Mouse (Mus musculus): Measurements from ENCODE around the gene Espn. TPM values are rescaled to one million over a fixed set of nuclear protein-coding genes. Genes with fewer than 3 reads are reported as not detected.

Gene Espn
- polyA plus RNA-seq, 1 experiment, result 87.1 TPM

DNA sequence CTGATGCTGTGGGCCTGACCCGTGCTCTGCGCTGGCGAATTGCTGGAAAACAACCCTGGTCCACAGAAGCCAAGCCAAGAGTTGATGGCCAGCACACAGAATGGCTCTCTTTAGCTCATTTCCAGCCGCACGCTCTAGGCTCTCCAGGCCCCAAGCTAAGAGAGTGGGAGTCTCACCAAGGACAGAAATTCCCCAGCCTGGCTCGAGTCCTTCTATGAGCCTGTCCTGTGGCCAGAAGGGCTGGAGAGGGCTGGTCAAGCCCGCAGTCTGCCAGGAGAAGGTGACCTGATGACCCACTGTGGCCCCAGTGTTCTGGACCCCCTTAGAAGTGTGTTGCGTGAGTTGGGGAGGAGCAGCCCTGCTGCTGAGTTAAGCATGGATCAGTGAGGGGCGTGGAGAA is 75.0 kb downstream of the Espn start:
- no peak overlapping the region for H3K27ac ChIP-seq (ENCODE audit: control insufficient read depth, insufficient read depth, low read depth, low read length)
- TF ChIP-seq POLR2A (IDR thresholded peaks at IDR 0.05; ENCODE audit: control insufficient read depth, low read depth, low read length), result no peak
- no peak for TF ChIP-seq CTCF (IDR thresholded peaks at IDR 0.05; ENCODE audit: control insufficient read depth, insufficient read depth, insufficient replicate concordance, low read depth, low read length)

DNA sequence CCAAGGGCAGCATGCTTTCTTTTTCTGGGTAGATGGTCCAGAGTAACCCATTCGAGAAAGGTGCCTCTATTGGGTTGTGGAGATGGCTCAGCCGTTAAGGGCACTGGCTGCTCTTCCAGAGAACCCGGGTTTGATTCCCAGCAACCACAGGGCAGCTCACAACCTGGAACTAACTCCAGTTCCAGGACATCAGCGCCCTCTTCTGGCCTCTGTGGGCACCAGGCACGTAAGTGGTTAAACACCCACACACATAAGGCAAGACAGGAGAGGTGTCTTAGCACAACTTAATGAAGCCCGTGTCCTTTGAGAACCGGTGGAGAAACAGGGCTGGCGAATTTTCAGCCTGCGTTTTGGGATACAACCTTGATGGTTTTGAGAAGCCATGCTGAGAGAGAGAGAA is 77.6 kb downstream of the Espn start:
- TF ChIP-seq POLR2A (IDR thresholded peaks at IDR 0.05; ENCODE audit: control insufficient read depth, low read depth, low read length) (no peak), CTCF (IDR thresholded peaks at IDR 0.05; ENCODE audit: control insufficient read depth, insufficient read depth, insufficient replicate concordance, low read depth, low read length) (peak; percentile 11; the same call in 1 of the 2 replicates)
- Histone ChIP-seq H3K4me1 (ENCODE audit: control insufficient read depth, insufficient read depth, low read length) (peaks cover 10% of the 10 kb centered on the region), H3K36me3 (ENCODE audit: control insufficient read depth, insufficient read depth, low read length) (no peaks in the 10 kb centered on the region), H3K27me3 (ENCODE audit: control insufficient read depth, insufficient read depth, low read length) (no peaks in the 10 kb centered on the region), H3K4me3 (ENCODE audit: control insufficient read depth, low read depth, low read length) (no peak overlapping the region), H3K27ac (ENCODE audit: control insufficient read depth, insufficient read depth, low read depth, low read length) (no peak overlapping the region)

More for the DNA sequence above, 75.0 kb downstream of the Espn start:
- no peaks in the 10 kb centered on the region for H3K36me3 ChIP-seq (ENCODE audit: control insufficient read depth, insufficient read depth, low read length)
- H3K27me3 ChIP-seq (ENCODE audit: control insufficient read depth, insufficient read depth, low read length), result no peaks in the 10 kb centered on the region
- no peak overlapping the region for H3K4me3 ChIP-seq (ENCODE audit: control insufficient read depth, low read depth, low read length)
- peaks cover 9% of the 10 kb centered on the region for H3K4me1 ChIP-seq (ENCODE audit: control insufficient read depth, insufficient read depth, low read length)

GRCm38 (mm10) chr4:152073715-152074114 is 78.5 kb downstream of the Espn start:
- Histone ChIP-seq H3K27me3 (ENCODE audit: control insufficient read depth, insufficient read depth, low read length) (no peaks in the 10 kb centered on the region), H3K36me3 (ENCODE audit: control insufficient read depth, insufficient read depth, low read length) (no peaks in the 10 kb centered on the region), H3K4me3 (ENCODE audit: control insufficient read depth, low read depth, low read length) (no peak overlapping the region), H3K27ac (ENCODE audit: control insufficient read depth, insufficient read depth, low read depth, low read length) (no peak overlapping the region), H3K4me1 (ENCODE audit: control insufficient read depth, insufficient read depth, low read length) (peaks cover 10% of the 10 kb centered on the region)
- TF ChIP-seq POLR2A (IDR thresholded peaks at IDR 0.05; ENCODE audit: control insufficient read depth, low read depth, low read length), result no peak
- TF ChIP-seq CTCF (IDR thresholded peaks at IDR 0.05; ENCODE audit: control insufficient read depth, insufficient read depth, insufficient replicate concordance, low read depth, low read length), result no peak

- Histone ChIP-seq H3K4me1 (ENCODE audit: control insufficient read depth, insufficient read depth, low read length) (peaks cover 11% of the 10 kb centered on the region), H3K27me3 (ENCODE audit: control insufficient read depth, insufficient read depth, low read length) (no peaks in the 10 kb centered on the region), H3K36me3 (ENCODE audit: control insufficient read depth, insufficient read depth, low read length) (no peaks in the 10 kb centered on the region), H3K4me3 (ENCODE audit: control insufficient read depth, low read depth, low read length) (peak overlapping the region; percentile 19; the same call in 1 of the 2 replicates), H3K27ac (ENCODE audit: control insufficient read depth, insufficient read depth, low read depth, low read length) (peak overlapping the region; percentile 59)
- no peak for TF ChIP-seq POLR2A (IDR thresholded peaks at IDR 0.05; ENCODE audit: control insufficient read depth, low read depth, low read length)
- no peak for TF ChIP-seq CTCF (IDR thresholded peaks at IDR 0.05; ENCODE audit: control insufficient read depth, insufficient read depth, insufficient replicate concordance, low read depth, low read length)
Observed at GRCm38 (mm10) chr4:152072655-152073054, 79.5 kb downstream of the Espn start.

DNA sequence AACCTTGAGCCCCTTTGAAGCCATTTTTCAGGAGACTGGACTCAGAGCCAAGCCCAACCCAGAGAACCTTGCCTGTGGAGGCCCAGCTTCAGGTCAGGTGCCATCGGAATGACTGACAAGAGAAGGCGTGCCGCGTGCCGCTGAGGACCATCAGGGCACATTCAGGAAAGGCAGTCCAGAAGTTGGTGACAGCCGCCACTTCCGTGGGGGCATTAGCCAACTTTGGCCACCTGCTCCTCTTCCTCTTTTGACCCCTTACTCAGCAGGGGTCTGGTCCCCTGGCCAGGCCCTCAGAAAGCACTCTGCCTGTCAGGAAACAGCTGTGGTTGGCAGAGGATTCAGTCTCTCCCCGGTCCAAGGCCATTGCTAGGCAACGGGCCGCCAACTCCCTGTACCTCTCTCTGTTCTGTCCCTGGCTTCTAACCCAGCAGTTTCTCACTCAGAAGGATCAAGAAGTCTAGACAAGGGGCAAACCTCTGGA is 80.0 kb downstream of the Espn start, which contains the start of gene Plekhg5:
Gene Plekhg5 (plus strand): TSS at position 378 of the 481 bp plus-strand sequence.
- Histone ChIP-seq H3K4me3 (ENCODE audit: control insufficient read depth, low read depth, low read length) (peak within 1 kb of the TSS; percentile 19; the same call in 1 of the 2 replicates), H3K36me3 (ENCODE audit: control insufficient read depth, insufficient read depth, low read length) (no peaks in the 10 kb centered on the region), H3K4me1 (ENCODE audit: control insufficient read depth, insufficient read depth, low read length) (peaks cover 13% of the 10 kb centered on the region), H3K27ac (ENCODE audit: control insufficient read depth, insufficient read depth, low read depth, low read length) (peak within 1 kb of the TSS; percentile 59), H3K27me3 (ENCODE audit: control insufficient read depth, insufficient read depth, low read length) (no peaks in the 10 kb centered on the region)
- TF ChIP-seq CTCF (IDR thresholded peaks at IDR 0.05; ENCODE audit: control insufficient read depth, insufficient read depth, insufficient replicate concordance, low read depth, low read length), result no peak
- TF ChIP-seq POLR2A (IDR thresholded peaks at IDR 0.05; ENCODE audit: control insufficient read depth, low read depth, low read length), result no peak

GRCm38 (mm10) chr4:152070494-152071396 is 81.4 kb downstream of the Espn start:
- Histone ChIP-seq H3K4me3 (ENCODE audit: control insufficient read depth, low read depth, low read length) (no peak overlapping the region), H3K27ac (ENCODE audit: control insufficient read depth, insufficient read depth, low read depth, low read length) (no peak overlapping the region), H3K4me1 (ENCODE audit: control insufficient read depth, insufficient read depth, low read length) (peaks cover 13% of the 10 kb centered on the region), H3K36me3 (ENCODE audit: control insufficient read depth, insufficient read depth, low read length) (no peaks in the 10 kb centered on the region), H3K27me3 (ENCODE audit: control insufficient read depth, insufficient read depth, low read length) (no peaks in the 10 kb centered on the region)
- no peak for TF ChIP-seq POLR2A (IDR thresholded peaks at IDR 0.05; ENCODE audit: control insufficient read depth, low read depth, low read length)
- no peak for TF ChIP-seq CTCF (IDR thresholded peaks at IDR 0.05; ENCODE audit: control insufficient read depth, insufficient read depth, insufficient replicate concordance, low read depth, low read length)

Other genes with a start within 250 kb of the Espn start
- 28.6 and 31.2 TPM in 2 replicates for gene Dnajc11, start 218.7 kb downstream of the Espn start, polyA plus RNA-seq (2012; rRNA removed)
- gene Thap3, start 163.4 kb downstream of the Espn start, polyA plus RNA-seq (2012; rRNA removed), result 4.2 and 5.5 TPM in 2 replicates
- 41.8 and 43.6 TPM in 2 replicates for gene Phf13, start 156.1 kb downstream of the Espn start, polyA plus RNA-seq (2012; rRNA removed)
- gene Klhl21, start 143.6 kb downstream of the Espn start, polyA plus RNA-seq (2012; rRNA removed), result 17.1 TPM in 2 replicates
- gene Zbtb48, start 124.7 kb downstream of the Espn start, polyA plus RNA-seq (2012; rRNA removed), result 18.2 and 22.4 TPM in 2 replicates
- 30.2 and 37.6 TPM in 2 replicates for gene Tas1r1, start 113.8 kb downstream of the Espn start, polyA plus RNA-seq (2012; rRNA removed)
- 7.7 and 8.0 TPM in 2 replicates for gene Nol9, start 113.0 kb downstream of the Espn start, polyA plus RNA-seq (2012; rRNA removed)
- gene Plekhg5, start 79.9 kb downstream of the Espn start, polyA plus RNA-seq (2012; rRNA removed), result 8.8 and 9.7 TPM in 2 replicates
- 1.2 and 1.5 TPM in 2 replicates for gene Tnfrsf25, start 36.4 kb downstream of the Espn start, polyA plus RNA-seq (2012; rRNA removed)
- gene Hes2, start 6.5 kb upstream of the Espn start, polyA plus RNA-seq (2012; rRNA removed), result 0.42 and 0.73 TPM in 2 replicates
- 685 and 754 TPM in 2 replicates for gene Acot7, start 25.8 kb upstream of the Espn start, polyA plus RNA-seq (2012; rRNA removed)
- gene Gpr153, start 121.9 kb upstream of the Espn start, polyA plus RNA-seq (2012; rRNA removed), result 17.2 and 18.9 TPM in 2 replicates
- 1.5 and 1.6 TPM in 2 replicates for gene Hes3, start 139.3 kb upstream of the Espn start, polyA plus RNA-seq (2012; rRNA removed)
- 50.9 and 51.6 TPM in 2 replicates for gene Icmt, start 144.9 kb upstream of the Espn start, polyA plus RNA-seq (2012; rRNA removed)
- gene Rnf207, start 166.6 kb upstream of the Espn start, polyA plus RNA-seq (2012; rRNA removed), result 0.22 and 0.43 TPM in 2 replicates
- 47.5 and 49.7 TPM in 2 replicates for gene Rpl22, start 173.4 kb upstream of the Espn start, polyA plus RNA-seq (2012; rRNA removed)
- 87.3 and 88.7 TPM in 2 replicates for gene Chd5, start 186.3 kb upstream of the Espn start, polyA plus RNA-seq (2012; rRNA removed)